Mouse (Mus musculus) kidney, adult 2 months (tissue): ENCODE measurements around the gene Aen.

ENCODE experiments used
- CTCF ChIP-seq: fragments of 200-500 bp; conservative IDR thresholded peaks from 2 replicates; pipeline ENCODE4 v1.5.1; 2011; ENCODE audit warnings: low read depth, mild to moderate bottlenecking, control low read depth, low read length, moderate library complexity, mixed read lengths; ENCODE audit not compliant: insufficient read depth, insufficient read length
- POLR2A ChIP-seq: fragments of 200-500 bp; IDR thresholded peaks from one replicate; pipeline ENCODE4 v1.6.1; 2011; ENCODE audit warnings: low read depth, low read length, control low read depth

DNA sequence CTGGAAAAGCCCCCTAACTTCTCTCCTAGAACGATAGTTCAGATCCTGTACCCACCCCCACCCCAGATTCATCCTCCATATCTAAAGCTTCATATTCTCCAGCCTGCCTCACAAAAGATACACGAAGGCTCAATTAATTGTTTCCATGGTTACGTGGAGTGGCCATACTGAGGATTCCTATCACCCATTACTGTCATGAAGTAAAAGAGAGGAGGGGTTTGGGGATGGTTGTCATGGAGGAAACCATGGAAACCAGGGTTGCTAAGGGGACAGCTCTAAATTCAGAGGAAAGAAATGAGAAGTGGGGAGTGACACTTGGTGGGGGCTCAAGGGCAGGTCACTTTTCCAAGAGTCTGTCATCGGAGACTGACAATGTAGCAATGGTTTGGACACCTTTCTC is 9.2 kb upstream of the Aen start:
- TF ChIP-seq POLR2A (no peak), CTCF (no peak)
